ENCODE assay signal across 8 mouse cellular contexts in genomic region chr8:83698291-83698660, GRCm38 (mm10). TPM values are rescaled to one million over a fixed set of nuclear protein-coding genes. Genes with fewer than 3 reads are reported as not detected.
DNase-seq lines count a peak whose midpoint lies in the region; ATAC-seq lines count a peak whose summit lies in the region.

No protein-coding gene starts in this region.

- peak overlapping the region; percentile 80 for H3K4me3 ChIP-seq in forebrain, embryonic 15.5 days
- peak overlapping the region; percentile 85 for H3K4me3 ChIP-seq in intestine, embryonic 14.5 days (ENCODE audit: low read depth, low read length)
- H3K4me3 ChIP-seq in liver, embryonic 15.5 days (replicated peaks) = peak overlapping the region; percentile 82

- 5% methylated on average over 15 of the region's 15 CpGs for WGBS in forebrain, embryonic 15.5 days
- WGBS in intestine, embryonic 14.5 days = 6% methylated on average over 15 of the region's 15 CpGs
- WGBS in liver, embryonic 15.5 days (ENCODE audit: insufficient replicate concordance) = 2% methylated on average over 15 of the region's 15 CpGs

- peak; percentile 53 for DNase-seq in urinary bladder, postnatal 14 days (ENCODE audit: low spot score)
- DNase-seq in urinary bladder, postnatal 10 days (ENCODE audit: low spot score) = no peak
- peak; percentile 75 for DNase-seq in cerebellum, adult 11-12 months
- DNase-seq in intestine, embryonic 14.5 days (ENCODE audit: low spot score) = no peak
- DNase-seq in natural killer cell, adult 2 months (ENCODE audit: low spot score in 2 of 2) = peak; percentile 50 to 84
- DNase-seq in thymus, postnatal 10 days (ENCODE audit: low spot score in 2 of 2) = peak; percentile 72 to 80

- peaks cover 23% of the 10 kb centered on the region for H3K4me1 ChIP-seq in forebrain, embryonic 15.5 days
- peaks cover 31% of the 10 kb centered on the region for H3K4me1 ChIP-seq in intestine, embryonic 14.5 days (replicated peaks; ENCODE audit: control insufficient read depth, insufficient read depth, low read length)
- peaks cover 65% of the 10 kb centered on the region for H3K4me1 ChIP-seq in liver, embryonic 15.5 days (replicated peaks)

- peak overlapping the region; percentile 89 for H3K4me2 ChIP-seq in forebrain, embryonic 15.5 days (replicated peaks)
- peak overlapping the region; percentile 97 for H3K4me2 ChIP-seq in intestine, embryonic 14.5 days (ENCODE audit: low read length)
- H3K4me2 ChIP-seq in liver, embryonic 15.5 days = peak overlapping the region; percentile 99

- H3K27me3 ChIP-seq in forebrain, embryonic 15.5 days = no peaks in the 10 kb centered on the region
- no peaks in the 10 kb centered on the region for H3K27me3 ChIP-seq in intestine, embryonic 14.5 days (replicated peaks; ENCODE audit: control insufficient read depth, insufficient read depth, low read length)
- no peaks in the 10 kb centered on the region for H3K27me3 ChIP-seq in liver, embryonic 15.5 days

- H3K9me3 ChIP-seq in forebrain, embryonic 15.5 days = no peaks in the 10 kb centered on the region
- H3K9me3 ChIP-seq in intestine, embryonic 14.5 days (ENCODE audit: control insufficient read depth, low read length) = no peaks in the 10 kb centered on the region
- H3K9me3 ChIP-seq in liver, embryonic 15.5 days (replicated peaks) = no peaks in the 10 kb centered on the region

- no peaks in the 10 kb centered on the region for H3K36me3 ChIP-seq in forebrain, embryonic 15.5 days
- no peaks in the 10 kb centered on the region for H3K36me3 ChIP-seq in intestine, embryonic 14.5 days (ENCODE audit: control insufficient read depth, insufficient read depth, low read length)
- no peaks in the 10 kb centered on the region for H3K36me3 ChIP-seq in liver, embryonic 15.5 days (replicated peaks)

- peak overlapping the region; percentile 57 for H3K27ac ChIP-seq in forebrain, embryonic 15.5 days (replicated peaks)
- H3K27ac ChIP-seq in intestine, embryonic 14.5 days (ENCODE audit: low read depth) = peak overlapping the region; percentile 75
- H3K27ac ChIP-seq in liver, embryonic 15.5 days (replicated peaks) = peak overlapping the region; percentile 81

- ATAC-seq in forebrain, embryonic 15.5 days (replicated peaks) = peak; percentile 36
- peak; percentile 37 for ATAC-seq in intestine, embryonic 14.5 days (replicated peaks; ENCODE audit: low FRiP score, low TSS enrichment, low read depth)
- peak; percentile 17 for ATAC-seq in liver, embryonic 15.5 days (ENCODE audit: insufficient read depth)

- peak overlapping the region; percentile 93 for H3K9ac ChIP-seq in forebrain, embryonic 15.5 days (replicated peaks)
- peak overlapping the region; percentile 86 for H3K9ac ChIP-seq in intestine, embryonic 14.5 days (ENCODE audit: low read length)
- H3K9ac ChIP-seq in liver, embryonic 15.5 days = peak overlapping the region; percentile 90

RNA-seq across cellular contexts. Expression of gene Pkn1, which starts 0.7 kb away (rescaled TPM):
- 29.8 and 33.1 TPM in 2 replicates for polyA plus RNA-seq in forebrain, embryonic 15.5 days (2015; fragmentation: Nextera tagmentation; extraction: Ambion mirVana)
- polyA plus RNA-seq in intestine, embryonic 14.5 days (2014; fragmentation: Nextera tagmentation; extraction: Ambion mirVana) = 28.5 and 31.5 TPM in 2 replicates
- 11.3 and 12.8 TPM in 2 replicates for polyA plus RNA-seq in liver, embryonic 15.5 days (2015; fragmentation: Nextera tagmentation; extraction: Ambion mirVana)

RNA-seq across cellular contexts. Expression of gene Ddx39, which starts 16.7 kb away (rescaled TPM):
- 121 and 124 TPM in 2 replicates for polyA plus RNA-seq in forebrain, embryonic 15.5 days (2015; fragmentation: Nextera tagmentation; extraction: Ambion mirVana)
- 220 and 222 TPM in 2 replicates for polyA plus RNA-seq in intestine, embryonic 14.5 days (2014; fragmentation: Nextera tagmentation; extraction: Ambion mirVana)
- 184 and 189 TPM in 2 replicates for polyA plus RNA-seq in liver, embryonic 15.5 days (2015; fragmentation: Nextera tagmentation; extraction: Ambion mirVana)

RNA-seq across cellular contexts. Expression of gene Ptger1, which starts 31.8 kb away (rescaled TPM):
- 0.82 and 1.2 TPM in 2 replicates for polyA plus RNA-seq in forebrain, embryonic 15.5 days (2015; fragmentation: Nextera tagmentation; extraction: Ambion mirVana)
- polyA plus RNA-seq in intestine, embryonic 14.5 days (2014; fragmentation: Nextera tagmentation; extraction: Ambion mirVana) = 1.3 and 2.0 TPM in 2 replicates
- 0.36 and 0.48 TPM in 2 replicates for polyA plus RNA-seq in liver, embryonic 15.5 days (2015; fragmentation: Nextera tagmentation; extraction: Ambion mirVana)

RNA-seq across cellular contexts. Expression of gene Adgre5, which starts 42.9 kb away (rescaled TPM):
- 8.7 and 8.8 TPM in 2 replicates for polyA plus RNA-seq in forebrain, embryonic 15.5 days (2015; fragmentation: Nextera tagmentation; extraction: Ambion mirVana)
- 40.2 and 41.4 TPM in 2 replicates for polyA plus RNA-seq in intestine, embryonic 14.5 days (2014; fragmentation: Nextera tagmentation; extraction: Ambion mirVana)
- polyA plus RNA-seq in liver, embryonic 15.5 days (2015; fragmentation: Nextera tagmentation; extraction: Ambion mirVana) = 13.4 and 15.4 TPM in 2 replicates

RNA-seq across cellular contexts. Expression of gene Gipc1, which starts 45.8 kb away (rescaled TPM):
- polyA plus RNA-seq in forebrain, embryonic 15.5 days (2015; fragmentation: Nextera tagmentation; extraction: Ambion mirVana) = 161 and 168 TPM in 2 replicates
- 158 and 160 TPM in 2 replicates for polyA plus RNA-seq in intestine, embryonic 14.5 days (2014; fragmentation: Nextera tagmentation; extraction: Ambion mirVana)
- polyA plus RNA-seq in liver, embryonic 15.5 days (2015; fragmentation: Nextera tagmentation; extraction: Ambion mirVana) = 49.8 and 50.8 TPM in 2 replicates

Comparison
In these comparisons a context has a peak if more than half of its experiments do, and no peak if none do; other contexts are left out.
1. DNase-seq: peak in urinary bladder, postnatal 14 days (single experiment), cerebellum, adult 11-12 months (single experiment), natural killer cell, adult 2 months (2 of 2) and thymus, postnatal 10 days (2 of 2); none in urinary bladder, postnatal 10 days (single experiment) and intestine, embryonic 14.5 days (single experiment).
2. Peak in every context shown above with its lines, with median percentiles within 50 percentile points of each other: ATAC-seq, H3K27ac ChIP-seq, H3K4me2 ChIP-seq, H3K4me3 ChIP-seq and H3K9ac ChIP-seq.